Mouse (Mus musculus) olfactory bulb, adult 2 months (tissue): ENCODE measurements around the gene Hdac4.

Source experiments
- CTCF ChIP-seq: fragments of 200-500 bp; IDR thresholded peaks from 2 replicates; pipeline ENCODE4 v1.5.1; 2012; ENCODE audit warnings: low read depth, mild to moderate bottlenecking, low read length, moderate library complexity; ENCODE audit not compliant: insufficient read depth
- POLR2A ChIP-seq: fragments of 200-500 bp; IDR thresholded peaks from 2 replicates; pipeline ENCODE4 v1.6.1; 2012; ENCODE audit warnings: mild to moderate bottlenecking, low read depth, low read length, moderate library complexity; ENCODE audit not compliant: insufficient read depth

DNA sequence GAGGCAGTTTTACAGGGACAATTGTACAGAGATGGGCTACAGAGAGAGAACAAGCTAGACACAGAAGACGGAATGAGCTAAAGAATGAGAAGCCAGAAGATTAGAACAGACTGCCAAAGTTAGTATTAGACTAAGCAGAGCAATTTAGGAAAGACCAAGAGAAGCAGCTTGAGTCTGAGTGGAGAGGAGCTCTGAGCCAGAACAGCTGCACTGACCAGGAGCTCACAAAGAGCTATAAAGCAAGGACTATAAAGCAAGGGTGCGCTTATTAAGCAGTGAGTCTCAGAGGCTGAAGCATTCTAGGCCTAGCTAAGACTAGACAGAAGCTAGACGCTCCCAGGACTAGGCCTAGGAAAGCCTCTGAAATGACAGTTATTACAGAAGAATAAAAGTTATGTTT lies 154.2 kb downstream of the Hdac4 start:
- TF ChIP-seq CTCF (no peak), POLR2A (no peak)
